Mouse (Mus musculus): ENCODE results near the gene Zcchc13. TPM values are rescaled to one million over a fixed set of nuclear protein-coding genes. Genes with fewer than 3 reads are reported as not detected.
A peak's percentile ranks its signal among the peaks of the same experiment; 100 is the strongest.

Gene Zcchc13
- polyA plus RNA-seq (2016; fragmentation: Nextera tagmentation; extraction: Ambion mirVana) = not detected in 2 replicates

- H3K4me1 ChIP-seq = no peaks in the 10 kb centered on the region
- WGBS = 87% methylated on average over 12 of the region's 12 CpGs
- no peaks in the 10 kb centered on the region for H3K9me3 ChIP-seq (replicated peaks)
- no peaks in the 10 kb centered on the region for H3K36me3 ChIP-seq
- H3K27me3 ChIP-seq (ENCODE audit: low read depth, poor library complexity, severe bottlenecking) = peaks cover 58% of the 10 kb centered on the region
- H3K27ac ChIP-seq (replicated peaks) = no peak within 1 kb of the TSS
- H3K4me3 ChIP-seq = no peak within 1 kb of the TSS
- DNase-seq (ENCODE audit: low spot score) = no peak
These were observed at the start of gene Zcchc13 for GRCm38 (mm10) chrX:103630303-103630702. Gene Zcchc13 (plus strand): TSS chrX:103630586.

GRCm38 (mm10) chrX:103584262-103584661 is 46.1 kb upstream of the Zcchc13 start:
- H3K27me3 ChIP-seq (ENCODE audit: low read depth, poor library complexity, severe bottlenecking) = no peaks in the 10 kb centered on the region
- H3K4me3 ChIP-seq = no peak overlapping the region
- H3K36me3 ChIP-seq = peaks cover 55% of the 10 kb centered on the region
- H3K9me3 ChIP-seq (replicated peaks) = no peaks in the 10 kb centered on the region
- no peak for DNase-seq (ENCODE audit: low spot score)
- 75% methylated on average over 1 of the region's 1 CpGs for WGBS
- no peak overlapping the region for H3K27ac ChIP-seq (replicated peaks)
- H3K4me1 ChIP-seq = no peaks in the 10 kb centered on the region

- Histone ChIP-seq H3K9me3 (replicated peaks) (no peaks in the 10 kb centered on the region), H3K4me1 (no peaks in the 10 kb centered on the region), H3K36me3 (peaks cover 83% of the 10 kb centered on the region), H3K27me3 (ENCODE audit: low read depth, poor library complexity, severe bottlenecking) (no peaks in the 10 kb centered on the region), H3K4me3 (no peak overlapping the region), H3K27ac (replicated peaks) (no peak overlapping the region)
- DNase-seq (ENCODE audit: low spot score) = no peak
- WGBS = 90% methylated on average over 6 of the region's 6 CpGs
These were observed 38.3 kb upstream of the Zcchc13 start for GRCm38 (mm10) chrX:103592056-103592455.

- no peak for DNase-seq (ENCODE audit: low spot score)
- H3K36me3 ChIP-seq = peaks cover 100% of the 10 kb centered on the region
- H3K27me3 ChIP-seq (ENCODE audit: low read depth, poor library complexity, severe bottlenecking) = no peaks in the 10 kb centered on the region
- no peaks in the 10 kb centered on the region for H3K4me1 ChIP-seq
- WGBS = 98% methylated on average over 5 of the region's 5 CpGs
- no peaks in the 10 kb centered on the region for H3K9me3 ChIP-seq (replicated peaks)
- no peak overlapping the region for H3K4me3 ChIP-seq
- no peak overlapping the region for H3K27ac ChIP-seq (replicated peaks)
These were observed 27.8 kb upstream of the Zcchc13 start for GRCm38 (mm10) chrX:103602553-103602952.

GRCm38 (mm10) chrX:103604211-103604610 is 26.2 kb upstream of the Zcchc13 start:
- Histone ChIP-seq H3K4me3 (no peak overlapping the region), H3K27me3 (ENCODE audit: low read depth, poor library complexity, severe bottlenecking) (no peaks in the 10 kb centered on the region), H3K9me3 (replicated peaks) (no peaks in the 10 kb centered on the region), H3K27ac (replicated peaks) (no peak overlapping the region), H3K4me1 (no peaks in the 10 kb centered on the region), H3K36me3 (peaks cover 98% of the 10 kb centered on the region)
- DNase-seq (ENCODE audit: low spot score) = no peak
- WGBS = 94% methylated on average over 5 of the region's 5 CpGs

GRCm38 (mm10) chrX:103605473-103605872 is 24.9 kb upstream of the Zcchc13 start:
- H3K4me1 ChIP-seq = no peaks in the 10 kb centered on the region
- no peaks in the 10 kb centered on the region for H3K9me3 ChIP-seq (replicated peaks)
- H3K27me3 ChIP-seq (ENCODE audit: low read depth, poor library complexity, severe bottlenecking) = no peaks in the 10 kb centered on the region
- H3K36me3 ChIP-seq = peaks cover 98% of the 10 kb centered on the region
- no peak overlapping the region for H3K27ac ChIP-seq (replicated peaks)
- DNase-seq (ENCODE audit: low spot score) = no peak
- 91% methylated on average over 8 of the region's 8 CpGs for WGBS
- no peak overlapping the region for H3K4me3 ChIP-seq

- H3K27me3 ChIP-seq (ENCODE audit: low read depth, poor library complexity, severe bottlenecking) = no peaks in the 10 kb centered on the region
- 92% methylated on average over 5 of the region's 5 CpGs for WGBS
- no peak for DNase-seq (ENCODE audit: low spot score)
- H3K4me1 ChIP-seq = 0 out of 2 replicates have a peak, but pooled peaks cover under 1% of the 10 kb centered on the region
- no peaks in the 10 kb centered on the region for H3K9me3 ChIP-seq (replicated peaks)
- H3K27ac ChIP-seq (replicated peaks) = no peak overlapping the region
- H3K4me3 ChIP-seq = no peak overlapping the region
- peaks cover 81% of the 10 kb centered on the region for H3K36me3 ChIP-seq
These were observed 20.0 kb upstream of the Zcchc13 start for GRCm38 (mm10) chrX:103610401-103610800.

- no peaks in the 10 kb centered on the region for H3K27me3 ChIP-seq (ENCODE audit: low read depth, poor library complexity, severe bottlenecking)
- H3K9me3 ChIP-seq (replicated peaks) = no peaks in the 10 kb centered on the region
- H3K4me3 ChIP-seq = no peak overlapping the region
- DNase-seq (ENCODE audit: low spot score) = no peak
- H3K27ac ChIP-seq (replicated peaks) = no peak overlapping the region
- H3K4me1 ChIP-seq = peaks cover 9% of the 10 kb centered on the region
- peaks cover 70% of the 10 kb centered on the region for H3K36me3 ChIP-seq
- 92% methylated on average over 2 of the region's 2 CpGs for WGBS
These were observed 18.9 kb upstream of the Zcchc13 start for GRCm38 (mm10) chrX:103611462-103611861.

- Histone ChIP-seq H3K27ac (replicated peaks) (no peak overlapping the region), H3K27me3 (ENCODE audit: low read depth, poor library complexity, severe bottlenecking) (no peaks in the 10 kb centered on the region)
- WGBS = 96% methylated on average over 24 of the region's 24 CpGs
These were observed 15.6 kb upstream of the Zcchc13 start for GRCm38 (mm10) chrX:103614700-103615233.

GRCm38 (mm10) chrX:103615453-103615852 is 14.9 kb upstream of the Zcchc13 start:
- Histone ChIP-seq H3K27me3 (ENCODE audit: low read depth, poor library complexity, severe bottlenecking) (no peaks in the 10 kb centered on the region), H3K4me3 (peak overlapping the region; percentile 57), H3K4me1 (peaks cover 19% of the 10 kb centered on the region), H3K27ac (replicated peaks) (peak overlapping the region; percentile 91), H3K9me3 (replicated peaks) (no peaks in the 10 kb centered on the region), H3K36me3 (peaks cover 32% of the 10 kb centered on the region)
- DNase-seq (ENCODE audit: low spot score) = no peak
- WGBS = 89% methylated on average over 4 of the region's 4 CpGs

More at GRCm38 (mm10) chrX:103614700-103615233, 15.6 kb upstream of the Zcchc13 start:
- Histone ChIP-seq H3K4me3 (no peak overlapping the region), H3K9me3 (replicated peaks) (no peaks in the 10 kb centered on the region), H3K4me1 (peaks cover 19% of the 10 kb centered on the region), H3K36me3 (peaks cover 39% of the 10 kb centered on the region)
- DNase-seq (ENCODE audit: low spot score) = no peak

- Histone ChIP-seq H3K4me3 (peak overlapping the region; percentile 57), H3K36me3 (peaks cover 30% of the 10 kb centered on the region), H3K4me1 (peaks cover 19% of the 10 kb centered on the region), H3K27me3 (ENCODE audit: low read depth, poor library complexity, severe bottlenecking) (no peaks in the 10 kb centered on the region), H3K27ac (replicated peaks) (peak overlapping the region; percentile 91), H3K9me3 (replicated peaks) (no peaks in the 10 kb centered on the region)
- 63% methylated on average over 19 of the region's 19 CpGs for WGBS
- DNase-seq (ENCODE audit: low spot score) = no peak
These were observed 14.2 kb upstream of the Zcchc13 start for GRCm38 (mm10) chrX:103616162-103616535.

GRCm38 (mm10) chrX:103616536-103617404 is 13.6 kb upstream of the Zcchc13 start:
- Histone ChIP-seq H3K27ac (replicated peaks) (peak overlapping the region; percentile 91), H3K9me3 (replicated peaks) (no peaks in the 10 kb centered on the region), H3K4me3 (peak overlapping the region; percentile 57), H3K36me3 (peaks cover 25% of the 10 kb centered on the region), H3K4me1 (peaks cover 24% of the 10 kb centered on the region), H3K27me3 (ENCODE audit: low read depth, poor library complexity, severe bottlenecking) (no peaks in the 10 kb centered on the region)
- 3% methylated on average over 31 of the region's 50 CpGs for WGBS
- DNase-seq (ENCODE audit: low spot score) = peak; percentile 88
